Mouse (Mus musculus) myocyte (in vitro differentiated cells): ENCODE results near the gene Ddx21.

Experiments used
- CEBPB ChIP-seq: IDR thresholded peaks from 2 replicates; pipeline ENCODE4 v1.6.1; 2011; ENCODE audit warnings: mild to moderate bottlenecking, moderate library complexity; ENCODE audit not compliant: poor library complexity, insufficient read depth, severe bottlenecking
- E2F4 ChIP-seq: IDR thresholded peaks from one replicate; pipeline ENCODE4 v1.6.1; 2011; ENCODE audit warnings: mild to moderate bottlenecking, control low read depth, moderate library complexity; ENCODE audit not compliant: insufficient read depth
- MAX ChIP-seq: IDR thresholded peaks from one replicate; pipeline ENCODE4 v1.6.1; 2011; ENCODE audit warnings: low read depth, mild to moderate bottlenecking, control low read depth
- MYOD1 ChIP-seq, 3 experiments: IDR thresholded peaks; one replicate each; pipeline ENCODE4 v1.6.1; 2011; ENCODE audit warnings: control low read depth in 2 of 3, low read depth in 2 of 3, mild to moderate bottlenecking in 2 of 3, moderate library complexity in 1 of 3; ENCODE audit not compliant: insufficient read length in 2 of 3, control insufficient read depth in 1 of 3
- MYOG ChIP-seq, 3 experiments: IDR thresholded peaks; one replicate each; pipeline ENCODE4 v1.6.1; 2011; ENCODE audit warnings: control low read depth in 2 of 3, low read depth in 2 of 3, mild to moderate bottlenecking in 2 of 3; ENCODE audit not compliant: insufficient read length in 2 of 3, control insufficient read depth in 1 of 3, insufficient read depth in 1 of 3
- POLR2A ChIP-seq: IDR thresholded peaks from one replicate; pipeline ENCODE4 v1.6.1; 2011; ENCODE audit warnings: low read depth, mild to moderate bottlenecking, control low read depth, moderate library complexity; ENCODE audit not compliant: insufficient read length
- POLR2AphosphoS2 ChIP-seq: IDR thresholded peaks from one replicate; pipeline ENCODE4 v1.6.1; 2011; ENCODE audit warnings: low read depth, control low read depth; ENCODE audit not compliant: insufficient read length
- SRF ChIP-seq: IDR thresholded peaks from one replicate; pipeline ENCODE4 v1.6.1; 2011; ENCODE audit warnings: low read depth; ENCODE audit not compliant: control insufficient read depth, insufficient read length
- TCF12 ChIP-seq: IDR thresholded peaks from one replicate; pipeline ENCODE4 v1.6.1; 2011; ENCODE audit warnings: mild to moderate bottlenecking, control low read depth; ENCODE audit not compliant: poor library complexity, insufficient read depth, severe bottlenecking
- TCF3 ChIP-seq: IDR thresholded peaks from one replicate; pipeline ENCODE4 v1.6.1; 2011; ENCODE audit warnings: low read depth, control low read depth; ENCODE audit not compliant: insufficient read length
- USF1 ChIP-seq: IDR thresholded peaks from one replicate; pipeline ENCODE4 v1.6.1; 2011; ENCODE audit warnings: low read depth, mild to moderate bottlenecking, control low read depth, moderate library complexity

- TF ChIP-seq MYOG (IDR thresholded peaks at IDR 0.05; ENCODE audit: control insufficient read depth in 1 of 3, insufficient read depth in 1 of 3, insufficient read length in 2 of 3, low read depth in 2 of 3) (no peak), MYOD1 (IDR thresholded peaks at IDR 0.05; ENCODE audit: control insufficient read depth in 1 of 3, insufficient read length in 2 of 3, low read depth in 2 of 3) (no peak), POLR2A (no peak), POLR2AphosphoS2 (no peak), MAX (no peak), USF1 (no peak), SRF (no peak), CEBPB (no peak), E2F4 (no peak), TCF3 (no peak), TCF12 (no peak)
Observed at GRCm38 (mm10) chr10:62543399-62543808, 58.7 kb downstream of the Ddx21 start.
